Mouse (Mus musculus): ENCODE measurements around the gene Agl. TPM values are rescaled to one million over a fixed set of nuclear protein-coding genes. Genes with fewer than 3 reads are reported as not detected.

The Agl gene
- polyA plus RNA-seq, 1 experiment, result 8.9 TPM

GRCm38 (mm10) chr3:116833491-116833890 is 25.5 kb upstream of the Agl start:
- Histone ChIP-seq H3K36me3 (ENCODE audit: control insufficient read depth, insufficient read depth, low read length) (no peaks in the 10 kb centered on the region), H3K4me3 (ENCODE audit: control insufficient read depth, insufficient read depth, low read length) (no peak overlapping the region), H3K4me1 (replicated peaks; ENCODE audit: control insufficient read depth, insufficient read depth, low read length) (peaks cover 3% of the 10 kb centered on the region; the same call in 1 of the 2 replicates), H3K27ac (ENCODE audit: control insufficient read depth, insufficient read depth, low read length) (no peak overlapping the region), H3K27me3 (ENCODE audit: control insufficient read depth, insufficient read depth, low read length) (no peaks in the 10 kb centered on the region)
- no peak for DNase-seq
- no peak for TF ChIP-seq POLR2A (IDR thresholded peaks at IDR 0.05; ENCODE audit: control insufficient read depth, extremely low read depth, insufficient read depth, low read length, poor library complexity)
- no peak for TF ChIP-seq CTCF (IDR thresholded peaks at IDR 0.05; ENCODE audit: borderline replicate concordance, control insufficient read depth, extremely low read depth, insufficient read depth, low read length, poor library complexity)
- 95% methylated on average over 4 of the region's 4 CpGs for WGBS

GRCm38 (mm10) chr3:116832526-116833310 is 24.8 kb upstream of the Agl start:
- peaks cover 3% of the 10 kb centered on the region; the same call in 1 of the 2 replicates for H3K4me1 ChIP-seq (replicated peaks; ENCODE audit: control insufficient read depth, insufficient read depth, low read length)
- no peak overlapping the region for H3K27ac ChIP-seq (ENCODE audit: control insufficient read depth, insufficient read depth, low read length)
- TF ChIP-seq CTCF (IDR thresholded peaks at IDR 0.05; ENCODE audit: borderline replicate concordance, control insufficient read depth, extremely low read depth, insufficient read depth, low read length, poor library complexity) (no peak), POLR2A (IDR thresholded peaks at IDR 0.05; ENCODE audit: control insufficient read depth, extremely low read depth, insufficient read depth, low read length, poor library complexity) (no peak)
- WGBS, result 89% methylated on average over 7 of the region's 7 CpGs
- no peak for DNase-seq
- H3K36me3 ChIP-seq (ENCODE audit: control insufficient read depth, insufficient read depth, low read length), result no peaks in the 10 kb centered on the region
- H3K27me3 ChIP-seq (ENCODE audit: control insufficient read depth, insufficient read depth, low read length), result no peaks in the 10 kb centered on the region
- no peak overlapping the region for H3K4me3 ChIP-seq (ENCODE audit: control insufficient read depth, insufficient read depth, low read length)

- 89% methylated on average over 5 of the region's 5 CpGs for WGBS
- Histone ChIP-seq H3K36me3 (ENCODE audit: control insufficient read depth, insufficient read depth, low read length) (no peaks in the 10 kb centered on the region), H3K27me3 (ENCODE audit: control insufficient read depth, insufficient read depth, low read length) (no peaks in the 10 kb centered on the region), H3K4me3 (ENCODE audit: control insufficient read depth, insufficient read depth, low read length) (no peak overlapping the region), H3K4me1 (replicated peaks; ENCODE audit: control insufficient read depth, insufficient read depth, low read length) (peaks cover 3% of the 10 kb centered on the region; the same call in 1 of the 2 replicates), H3K27ac (ENCODE audit: control insufficient read depth, insufficient read depth, low read length) (no peak overlapping the region)
- no peak for DNase-seq
- no peak for TF ChIP-seq POLR2A (IDR thresholded peaks at IDR 0.05; ENCODE audit: control insufficient read depth, extremely low read depth, insufficient read depth, low read length, poor library complexity)
- no peak for TF ChIP-seq CTCF (IDR thresholded peaks at IDR 0.05; ENCODE audit: borderline replicate concordance, control insufficient read depth, extremely low read depth, insufficient read depth, low read length, poor library complexity)
Observed at GRCm38 (mm10) chr3:116831324-116831723, 23.4 kb upstream of the Agl start.

GRCm38 (mm10) chr3:116829274-116829920 is 21.4 kb upstream of the Agl start:
- 88% methylated on average over 10 of the region's 10 CpGs for WGBS
- TF ChIP-seq CTCF (IDR thresholded peaks at IDR 0.05; ENCODE audit: borderline replicate concordance, control insufficient read depth, extremely low read depth, insufficient read depth, low read length, poor library complexity) (no peak), POLR2A (IDR thresholded peaks at IDR 0.05; ENCODE audit: control insufficient read depth, extremely low read depth, insufficient read depth, low read length, poor library complexity) (no peak)
- no peak overlapping the region for H3K27ac ChIP-seq (ENCODE audit: control insufficient read depth, insufficient read depth, low read length)
- H3K36me3 ChIP-seq (ENCODE audit: control insufficient read depth, insufficient read depth, low read length), result no peaks in the 10 kb centered on the region
- H3K4me3 ChIP-seq (ENCODE audit: control insufficient read depth, insufficient read depth, low read length), result no peak overlapping the region
- no peaks in the 10 kb centered on the region for H3K27me3 ChIP-seq (ENCODE audit: control insufficient read depth, insufficient read depth, low read length)
- no peaks in the 10 kb centered on the region for H3K4me1 ChIP-seq (replicated peaks; ENCODE audit: control insufficient read depth, insufficient read depth, low read length)
- no peak for DNase-seq

- H3K27me3 ChIP-seq (ENCODE audit: control insufficient read depth, insufficient read depth, low read length), result no peaks in the 10 kb centered on the region
- H3K36me3 ChIP-seq (ENCODE audit: control insufficient read depth, insufficient read depth, low read length), result no peaks in the 10 kb centered on the region
- H3K4me1 ChIP-seq (replicated peaks; ENCODE audit: control insufficient read depth, insufficient read depth, low read length), result no peaks in the 10 kb centered on the region
- WGBS, result 93% methylated on average over 4 of the region's 4 CpGs
- TF ChIP-seq POLR2A (IDR thresholded peaks at IDR 0.05; ENCODE audit: control insufficient read depth, extremely low read depth, insufficient read depth, low read length, poor library complexity) (no peak), CTCF (IDR thresholded peaks at IDR 0.05; ENCODE audit: borderline replicate concordance, control insufficient read depth, extremely low read depth, insufficient read depth, low read length, poor library complexity) (no peak)
- no peak for DNase-seq
- no peak overlapping the region for H3K27ac ChIP-seq (ENCODE audit: control insufficient read depth, insufficient read depth, low read length)
- H3K4me3 ChIP-seq (ENCODE audit: control insufficient read depth, insufficient read depth, low read length), result no peak overlapping the region
Observed at GRCm38 (mm10) chr3:116826471-116827215, 18.7 kb upstream of the Agl start.

GRCm38 (mm10) chr3:116817231-116817630 is 9.3 kb upstream of the Agl start:
- TF ChIP-seq POLR2A (IDR thresholded peaks at IDR 0.05; ENCODE audit: control insufficient read depth, extremely low read depth, insufficient read depth, low read length, poor library complexity), result no peak
- TF ChIP-seq CTCF (IDR thresholded peaks at IDR 0.05; ENCODE audit: borderline replicate concordance, control insufficient read depth, extremely low read depth, insufficient read depth, low read length, poor library complexity), result no peak
- 98% methylated on average over 7 of the region's 7 CpGs for WGBS
- DNase-seq, result no peak

More at GRCm38 (mm10) chr3:116817231-116817630, 9.3 kb upstream of the Agl start:
- no peaks in the 10 kb centered on the region for H3K4me1 ChIP-seq (replicated peaks; ENCODE audit: control insufficient read depth, insufficient read depth, low read length)
- H3K36me3 ChIP-seq (ENCODE audit: control insufficient read depth, insufficient read depth, low read length), result no peaks in the 10 kb centered on the region
- H3K4me3 ChIP-seq (ENCODE audit: control insufficient read depth, insufficient read depth, low read length), result no peak overlapping the region
- H3K27ac ChIP-seq (ENCODE audit: control insufficient read depth, insufficient read depth, low read length), result no peak overlapping the region
- H3K27me3 ChIP-seq (ENCODE audit: control insufficient read depth, insufficient read depth, low read length), result no peaks in the 10 kb centered on the region

All from thymus, adult 2 months (tissue).